Mouse (Mus musculus): ENCODE measurements at regions not wholly inside any gene's neighbourhood (a gene's known extent, or its start where the extent isn't known, plus 50 kb on each side); places are given as distances from the start of the nearest gene placed in this dataset.

GRCm38 (mm10) chr2:117040211-117040610, 81.0 kb upstream of the Spred1 start:
- TF ChIP-seq GATA1 (IDR thresholded peaks at IDR 0.05; ENCODE audit: borderline replicate concordance, low read length) (no peak), FLI1 (IDR thresholded peaks at IDR 0.05; ENCODE audit: low read length) (no peak)

Data from megakaryocyte, embryonic 14.5 days (primary cell).